Mouse (Mus musculus): ENCODE results near the gene Tmc7.

The Tmc7 gene

DNA sequence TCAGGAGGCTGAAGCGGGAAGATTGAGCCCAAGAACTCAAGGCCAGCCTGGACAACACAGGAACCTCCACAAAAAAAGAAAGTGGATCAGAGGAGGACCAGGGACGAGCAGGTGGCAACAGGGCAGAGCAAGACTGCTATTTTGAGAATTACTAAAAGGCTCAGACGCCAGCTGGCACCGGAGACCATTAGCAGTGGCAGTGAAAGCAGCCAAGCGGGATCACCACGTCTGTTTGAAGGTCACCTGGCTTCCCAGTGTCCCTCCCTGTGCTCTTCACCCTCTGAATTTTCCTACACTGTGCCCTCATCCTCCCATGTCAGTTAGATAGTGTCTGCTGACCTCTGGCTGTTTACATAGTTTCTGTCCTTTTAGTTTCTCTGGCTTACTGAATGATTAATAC, 1.3 kb upstream of the Tmc7 start:
- DNase-seq (ENCODE audit: low spot score in 2 of 2): no peak

DNA sequence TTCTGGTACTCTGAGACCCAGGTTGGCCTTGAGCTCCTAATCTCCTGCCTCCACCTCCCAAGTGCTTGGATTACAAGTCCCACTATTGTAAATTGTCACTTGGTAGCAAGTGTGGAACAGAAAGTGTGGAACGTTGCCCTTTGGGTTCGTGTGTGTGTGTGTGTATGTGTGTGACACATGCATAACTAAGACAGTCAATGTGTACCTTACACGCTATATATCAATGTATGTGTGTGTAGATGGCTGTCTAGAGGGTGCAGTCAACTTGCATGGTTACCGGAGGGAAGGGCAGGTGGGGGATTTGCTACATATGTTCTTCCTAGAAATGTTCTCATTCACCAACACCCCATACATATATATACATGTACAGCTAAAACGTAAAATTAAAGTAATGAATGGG, 390 bp upstream of the Tmc7 start:
- no peak for DNase-seq (ENCODE audit: low spot score in 2 of 2)

DNA sequence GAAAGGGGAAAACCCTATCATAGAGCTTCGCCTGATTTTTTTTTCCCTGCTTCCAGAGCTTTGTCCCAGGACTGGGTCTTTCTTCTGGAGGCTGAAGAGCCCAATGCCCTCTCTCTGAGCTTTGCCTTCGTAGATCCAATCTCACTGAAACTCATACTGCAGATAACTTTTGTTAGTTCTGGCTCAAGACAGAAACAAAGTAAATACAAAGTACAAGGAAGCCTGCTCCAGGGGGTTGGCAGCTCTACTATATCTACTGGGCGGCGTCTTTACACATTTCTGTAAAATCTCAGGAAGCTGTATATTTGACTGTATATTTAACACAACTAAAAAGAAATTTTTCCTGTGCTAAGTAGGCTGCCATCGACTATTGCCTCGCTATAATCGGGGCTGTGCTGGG, 715 bp downstream of the Tmc7 start:
- DNase-seq (ENCODE audit: low spot score in 2 of 2): no peak

DNA sequence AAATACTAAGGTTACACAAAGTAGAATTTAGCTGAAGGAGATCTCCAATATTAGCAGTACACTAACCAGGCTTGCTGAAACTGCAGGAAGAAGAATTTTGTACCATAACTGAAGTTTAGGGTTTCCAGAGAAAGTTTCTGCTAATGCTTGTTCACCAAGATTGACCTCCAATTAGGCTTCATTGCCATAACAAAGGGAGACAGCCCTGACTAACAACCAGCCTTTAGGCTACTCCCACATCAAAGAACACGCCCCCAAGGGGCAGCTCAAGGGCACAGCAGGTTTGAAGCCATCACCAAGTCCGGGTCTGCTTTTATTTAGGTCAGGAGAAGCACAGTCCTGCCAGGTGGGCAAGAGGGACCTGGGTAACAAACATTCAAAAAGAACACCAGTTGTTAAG, 4.6 kb downstream of the Tmc7 start:
- no peak for DNase-seq (ENCODE audit: low spot score in 2 of 2)

DNA sequence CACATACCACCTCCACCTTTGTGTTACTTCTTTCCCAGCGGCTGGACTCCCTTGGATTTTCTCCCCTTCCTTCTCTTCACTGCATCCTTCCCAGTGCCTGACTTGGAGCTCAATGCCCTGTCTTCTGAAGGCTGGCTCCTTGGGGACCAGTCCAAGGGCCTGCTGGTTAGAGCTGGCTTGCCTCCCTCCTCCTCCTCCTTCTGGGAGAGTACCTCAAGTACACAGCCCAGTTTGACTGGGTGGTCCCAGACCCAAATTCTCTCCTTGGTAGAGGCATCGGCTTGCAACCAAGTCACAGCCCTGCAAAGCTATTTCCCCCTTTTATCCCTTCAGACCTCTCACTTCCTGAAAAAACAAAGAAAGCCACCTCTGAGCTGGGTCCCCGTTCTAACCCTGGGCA, 6.3 kb downstream of the Tmc7 start:
- DNase-seq (ENCODE audit: low spot score in 2 of 2): peak; percentile 57 to 60

DNA sequence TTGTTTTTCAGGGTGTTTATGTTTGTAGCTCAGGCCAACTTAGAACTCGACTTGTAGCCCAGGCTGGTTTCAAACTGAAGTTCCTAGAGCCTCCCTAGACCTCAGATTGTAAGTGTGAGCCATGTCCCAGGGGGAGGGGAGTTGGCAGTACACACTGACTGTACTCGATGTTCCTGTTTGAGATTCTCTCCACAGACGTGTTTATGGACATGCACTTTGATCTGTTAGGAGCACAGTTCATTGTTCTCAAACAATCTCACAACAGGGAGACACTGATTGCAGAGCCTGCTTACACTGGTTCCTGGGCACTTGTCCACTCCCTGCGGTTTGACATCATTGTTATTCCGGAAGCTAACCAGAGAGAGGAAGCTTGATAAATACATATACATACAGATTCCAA, 12.5 kb downstream of the Tmc7 start:
- no peak for DNase-seq (ENCODE audit: low spot score in 2 of 2)

DNA sequence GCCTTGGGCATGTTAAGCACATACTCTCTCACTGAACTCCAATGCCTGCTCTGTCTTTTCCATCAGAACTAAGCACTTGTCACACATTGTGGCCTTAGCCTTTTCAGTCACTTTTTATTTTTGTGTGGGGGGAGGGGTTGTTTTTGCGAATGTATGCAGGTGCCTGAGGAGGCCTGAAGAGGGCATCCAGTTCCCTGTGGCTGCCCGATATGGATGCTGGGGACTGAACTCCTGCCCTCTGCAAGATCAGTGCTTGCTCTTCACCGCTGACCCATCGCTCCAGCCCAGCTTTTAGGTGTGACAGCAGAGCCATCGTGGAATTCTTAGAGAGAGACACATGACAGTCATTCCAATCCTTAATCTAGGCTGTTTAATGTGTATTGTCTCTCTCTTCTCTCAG, 13.2 kb downstream of the Tmc7 start:
- DNase-seq (ENCODE audit: low spot score in 2 of 2): no peak

DNA sequence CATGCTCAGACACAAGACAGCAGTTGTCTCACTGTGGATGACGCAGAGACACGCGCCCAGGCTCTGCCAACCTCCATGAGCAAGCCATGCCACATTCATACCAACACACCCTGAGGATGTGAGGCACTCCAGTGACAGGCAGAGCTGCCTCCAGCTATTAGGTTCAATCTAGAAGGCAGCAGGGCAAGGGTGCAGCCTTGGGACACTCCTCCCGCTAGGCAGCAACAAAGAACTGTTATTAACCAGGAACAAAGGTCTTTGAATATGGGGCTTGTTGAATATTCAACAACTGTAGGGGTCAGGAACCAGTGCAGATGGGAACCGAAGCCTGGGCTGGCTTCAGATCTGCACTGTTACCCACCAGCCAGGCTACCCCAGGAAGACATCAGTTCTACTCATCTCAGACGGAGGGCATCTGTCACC, 15.4 kb downstream of the Tmc7 start:
- DNase-seq (ENCODE audit: low spot score in 2 of 2): no peak

DNA sequence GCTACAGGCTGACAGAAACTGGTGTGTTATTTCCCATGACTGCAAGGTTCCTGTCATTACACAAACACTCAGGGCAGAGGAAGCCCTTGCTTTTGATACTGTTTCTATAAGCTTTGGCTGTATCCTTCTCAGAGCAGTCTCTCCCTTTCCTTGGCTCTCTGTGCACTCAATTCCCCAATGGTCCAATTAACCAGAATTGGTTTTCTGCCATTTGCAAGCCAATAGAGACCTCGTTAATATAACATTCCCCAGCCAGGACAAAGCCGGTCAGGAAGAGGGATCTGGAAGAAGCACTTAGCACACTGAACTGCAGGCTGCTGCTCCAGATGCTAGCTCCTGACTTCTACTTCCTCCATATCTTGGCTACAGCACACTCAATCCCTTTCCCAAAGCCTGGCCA, 30.2 kb downstream of the Tmc7 start:
- DNase-seq (ENCODE audit: low spot score in 2 of 2): no peak

DNA sequence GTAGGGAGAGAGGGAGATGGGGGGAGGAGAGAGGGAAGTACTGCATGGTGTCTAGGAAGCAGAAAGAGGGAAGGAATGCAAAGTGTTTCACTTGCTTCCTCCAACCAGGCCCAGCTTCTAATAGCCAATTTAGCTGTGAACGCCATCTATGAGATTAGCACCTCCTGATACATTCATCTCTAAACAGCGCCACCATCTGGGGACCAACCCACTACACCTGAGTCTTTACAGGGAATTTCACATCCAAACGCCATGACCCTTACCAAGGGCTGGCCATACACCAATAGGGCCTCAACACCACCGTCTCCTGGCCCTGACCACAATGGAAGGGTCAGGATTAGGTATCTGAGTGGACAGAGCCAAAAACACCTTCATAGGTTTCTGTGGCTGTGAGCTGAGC, 30.7 kb downstream of the Tmc7 start:
- no peak for DNase-seq (ENCODE audit: low spot score in 2 of 2)

DNA sequence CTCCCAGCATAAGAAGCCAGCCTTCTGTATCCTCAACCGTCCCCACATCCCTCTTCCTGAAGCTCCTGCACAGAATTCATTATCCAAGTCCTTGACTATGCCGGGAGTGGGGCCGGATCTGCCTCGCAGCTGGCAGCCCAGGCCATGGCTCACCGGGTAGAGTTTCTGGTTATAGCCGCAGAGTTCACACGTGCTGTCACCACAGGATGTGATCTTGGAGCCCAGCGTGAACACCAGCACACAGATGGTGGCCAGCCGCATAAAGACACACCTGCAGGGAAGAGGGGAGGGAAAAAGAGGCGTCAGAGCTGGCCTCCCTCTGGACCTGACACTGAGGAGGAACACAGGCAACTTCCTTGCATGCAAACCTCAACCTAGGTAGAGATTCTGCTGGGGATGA, 37.1 kb downstream of the Tmc7 start:
- no peak for DNase-seq (ENCODE audit: low spot score in 2 of 2)

DNA sequence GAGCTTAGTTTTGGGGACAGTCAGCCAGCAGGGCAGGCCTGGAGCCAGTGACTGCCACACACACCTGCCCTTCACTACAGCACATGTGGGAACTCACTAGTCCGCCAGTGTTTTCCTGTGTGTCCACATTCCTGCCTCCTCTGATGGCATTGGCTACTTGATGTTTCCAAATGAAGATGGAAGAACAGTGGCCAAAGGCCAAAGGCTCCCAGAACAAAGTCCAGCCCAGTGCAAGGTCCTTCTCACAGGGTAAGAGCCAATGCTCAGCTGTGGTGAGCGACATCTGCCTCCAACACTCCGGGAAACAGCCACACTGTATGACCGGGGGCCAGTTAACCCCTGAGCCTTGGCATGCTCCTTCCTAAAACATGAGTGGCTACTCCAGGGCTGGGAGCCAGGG, 40.4 kb downstream of the Tmc7 start:
- no peak for DNase-seq (ENCODE audit: low spot score in 2 of 2)

DNA sequence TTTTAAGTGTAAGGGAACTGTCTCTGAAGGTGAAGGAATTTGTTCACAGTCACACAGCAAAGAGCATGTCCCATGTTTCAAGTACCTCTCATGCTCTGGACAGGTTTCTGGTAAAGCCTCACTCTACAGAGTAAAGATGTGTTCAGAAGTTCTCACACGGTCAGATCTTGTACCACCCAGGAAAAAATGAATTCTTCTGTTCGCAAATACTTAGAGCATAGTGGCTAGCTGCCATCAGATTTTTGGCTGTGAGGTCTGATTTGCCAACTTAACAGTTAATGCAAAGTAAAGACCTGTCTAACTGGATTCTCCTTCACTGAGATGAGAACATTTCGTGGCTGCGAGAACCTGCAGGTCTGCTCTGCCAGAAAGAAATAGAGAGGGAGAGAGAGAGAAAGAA, 49.5 kb downstream of the Tmc7 start:
- DNase-seq (ENCODE audit: low spot score in 2 of 2): no peak

DNA sequence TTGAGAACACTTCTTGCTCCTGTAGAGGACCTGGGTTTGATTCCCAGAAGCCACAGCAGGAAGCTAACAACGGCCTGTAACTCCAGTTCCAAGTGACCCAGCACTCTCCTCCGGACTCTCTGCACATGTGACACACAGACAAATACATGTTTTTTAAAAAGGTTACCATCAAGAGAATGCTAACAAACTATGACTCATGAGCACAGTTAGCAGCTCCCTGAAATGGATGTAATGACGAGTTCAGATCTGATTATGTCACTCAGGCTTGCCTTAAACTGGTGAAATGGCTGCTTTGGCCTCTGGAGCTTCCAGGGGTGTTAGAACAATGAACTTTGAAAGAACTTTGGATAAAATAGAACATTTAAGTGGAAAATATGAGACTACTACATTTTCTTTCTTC, 50.2 kb downstream of the Tmc7 start:
- no peak for DNase-seq (ENCODE audit: low spot score in 2 of 2)

DNA sequence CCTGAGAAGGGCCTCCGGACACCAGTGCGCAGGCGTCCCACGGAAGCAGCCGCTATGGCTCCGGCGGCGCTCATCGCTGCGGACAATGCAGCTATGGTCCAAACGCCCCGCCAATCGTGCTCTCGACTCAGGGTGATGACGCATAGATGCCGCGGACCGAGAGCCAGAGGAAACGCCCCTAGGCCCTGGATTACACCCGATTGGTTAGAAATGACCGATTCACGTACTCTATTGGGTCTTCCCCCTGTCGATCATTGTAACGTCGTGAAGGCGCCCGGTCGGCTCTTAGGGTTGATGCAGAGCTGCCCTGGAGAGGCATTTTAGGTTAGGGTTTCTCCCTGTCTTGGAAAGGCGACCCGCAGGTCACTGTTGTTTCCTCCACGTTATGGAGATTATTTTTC, 51.4 kb downstream of the Tmc7 start, which contains the start of gene Coq7:
Gene Coq7 (minus strand): TSS at position 179 of the 401 bp plus-strand sequence.
- peak; percentile 97 for DNase-seq (ENCODE audit: low spot score in 2 of 2)

DNA sequence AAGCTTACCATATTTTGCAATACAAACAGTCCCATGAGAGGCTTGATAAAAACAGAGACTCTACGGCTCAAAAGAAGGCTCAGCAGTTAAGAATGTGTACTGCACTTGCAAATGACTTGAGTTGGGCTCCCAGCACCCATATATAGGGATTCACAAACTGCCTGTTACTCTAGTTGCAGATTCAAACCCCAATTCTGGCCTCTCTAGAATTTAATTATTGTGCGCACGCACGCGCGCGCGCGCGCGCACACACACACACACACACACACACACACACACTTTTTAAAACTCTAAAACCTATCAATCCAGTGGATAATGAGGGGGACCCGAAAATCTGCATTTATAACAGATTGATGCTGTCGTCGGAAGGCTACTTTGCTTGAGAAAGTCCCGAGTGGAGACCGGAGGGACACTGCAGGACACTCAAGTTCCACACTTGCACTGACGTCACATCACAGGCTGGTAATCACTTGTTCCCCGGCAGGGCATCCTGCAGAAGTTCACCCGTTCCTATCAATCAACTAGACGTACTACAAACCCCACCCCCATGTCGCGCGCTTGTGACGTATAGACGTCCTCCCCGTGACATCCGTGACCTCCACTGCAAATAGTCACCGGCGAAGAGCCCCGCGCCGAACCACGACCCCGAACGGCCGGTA, 51.9 kb downstream of the Tmc7 start:
- DNase-seq (ENCODE audit: low spot score in 2 of 2): peak; percentile 98

DNA sequence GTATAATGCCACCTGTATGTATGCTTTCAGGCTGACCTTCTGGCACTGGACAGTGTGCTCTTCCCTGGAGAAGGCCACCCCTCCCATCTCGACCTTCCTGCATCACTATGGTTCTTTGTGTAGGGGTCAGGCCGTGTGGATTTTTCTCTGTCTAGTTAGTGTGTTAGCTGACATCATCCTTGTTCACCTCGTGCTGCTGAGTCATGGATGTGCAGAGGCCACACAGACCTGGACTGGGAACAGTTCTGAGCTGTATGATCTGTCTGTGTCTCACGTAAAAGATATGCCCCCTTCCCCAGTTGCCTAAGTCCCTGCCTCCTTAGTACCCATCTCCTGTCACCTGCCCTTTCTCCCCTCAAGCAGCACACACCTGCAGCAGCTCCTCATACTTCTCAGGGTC, 57.6 kb downstream of the Tmc7 start:
- no peak for DNase-seq (ENCODE audit: low spot score in 2 of 2)

DNA sequence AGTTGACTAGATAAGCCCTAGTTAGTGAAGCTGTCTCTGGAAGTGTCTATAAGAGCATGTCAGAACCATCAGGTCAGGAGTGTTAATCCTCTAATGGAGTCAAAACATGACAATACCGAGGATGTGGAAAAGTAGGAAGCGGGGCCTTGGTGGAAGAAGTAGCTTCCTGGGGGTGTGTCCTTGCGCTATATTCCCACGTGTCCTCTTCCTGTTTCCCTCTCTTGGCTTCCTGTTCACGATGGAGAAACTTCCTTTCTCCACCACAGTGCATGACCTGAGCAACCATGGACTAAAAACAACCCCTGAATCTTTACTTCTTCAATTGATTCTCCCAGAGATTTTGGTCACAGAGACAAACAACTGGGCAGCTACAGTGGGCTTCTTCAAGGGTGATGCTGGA, 62.5 kb downstream of the Tmc7 start:
- DNase-seq (ENCODE audit: low spot score in 2 of 2): no peak

DNA sequence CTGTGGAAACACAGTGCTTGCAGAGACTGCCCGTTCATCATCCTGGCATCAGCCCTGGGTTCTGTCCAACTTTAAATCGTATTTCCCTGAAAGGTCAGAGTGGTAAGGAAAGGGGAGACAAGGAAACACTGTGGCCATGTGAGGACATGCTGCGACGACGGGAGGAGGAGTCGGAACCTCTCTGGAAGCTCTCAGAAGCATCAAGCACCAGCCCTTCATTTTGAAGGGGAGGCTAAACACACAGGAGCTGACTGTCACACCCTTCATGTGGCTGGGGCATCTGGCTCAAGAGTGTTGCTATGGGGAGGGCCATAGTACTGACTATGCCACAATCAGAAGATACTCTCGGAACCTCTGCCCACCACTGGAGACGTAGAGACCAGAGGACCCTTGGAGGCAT, 64.9 kb downstream of the Tmc7 start:
- no peak for DNase-seq (ENCODE audit: low spot score in 2 of 2)

DNA sequence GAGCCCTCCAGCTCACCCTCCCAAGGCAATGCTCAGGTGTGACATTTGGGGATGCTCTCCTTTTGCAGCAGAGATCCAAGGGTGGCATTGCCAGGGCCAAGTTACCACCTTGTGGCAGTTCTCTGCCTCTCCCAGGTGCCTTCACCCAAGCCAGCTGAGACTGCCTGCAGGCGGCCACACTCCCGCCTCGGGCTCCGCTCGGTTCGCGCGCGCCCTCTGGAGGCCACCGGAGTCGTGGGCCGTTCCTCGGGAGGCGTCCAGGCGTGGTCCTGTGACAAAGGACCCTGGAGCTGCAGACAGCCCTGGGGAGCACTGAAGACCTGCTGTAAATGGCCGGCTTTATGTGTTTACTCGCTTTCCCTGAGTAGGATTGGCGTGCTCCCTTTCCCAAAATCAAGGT, 65.8 kb downstream of the Tmc7 start:
- peak; percentile 55 to 81 for DNase-seq (ENCODE audit: low spot score in 2 of 2)

DNA sequence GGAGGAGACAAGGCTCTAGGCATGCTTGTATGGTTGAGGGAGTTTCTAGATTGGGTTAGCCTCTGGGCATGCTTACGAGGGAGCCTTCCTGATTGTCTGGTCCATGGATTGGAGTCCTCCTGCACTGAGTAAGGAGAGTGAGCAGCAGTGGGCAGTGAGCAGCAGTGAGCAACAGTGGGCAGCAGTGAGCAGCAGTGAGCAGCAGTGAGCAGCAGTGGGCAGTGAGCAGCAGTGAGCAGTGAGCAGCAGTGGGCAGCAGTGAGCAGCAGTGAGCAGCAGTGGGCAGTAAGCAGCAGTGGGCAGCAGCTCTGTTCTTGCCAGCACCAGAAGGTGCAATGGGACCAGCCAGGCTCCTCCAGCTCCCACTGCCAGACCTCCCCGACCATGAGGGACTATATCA, 66.7 kb downstream of the Tmc7 start:
- DNase-seq (ENCODE audit: low spot score in 2 of 2): no peak

DNA sequence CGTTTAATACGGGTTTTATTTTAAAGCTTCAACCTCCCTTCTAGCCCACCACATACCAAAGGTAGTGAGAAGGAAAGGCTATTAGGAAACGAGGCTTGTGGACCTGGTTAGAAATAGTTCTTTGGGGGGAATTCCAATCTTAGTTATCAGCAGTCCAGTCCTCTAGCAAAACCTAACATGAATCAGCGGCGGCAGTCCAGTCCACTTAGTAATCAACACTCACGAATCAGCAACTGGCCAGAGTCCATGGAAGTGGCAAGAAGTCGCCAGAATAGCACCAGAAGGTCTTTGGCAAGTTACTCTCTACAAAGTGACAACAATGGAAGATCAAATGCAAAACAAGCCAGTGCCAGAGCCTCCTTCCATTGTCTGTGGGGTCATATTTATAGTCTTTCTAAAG, 76.0 kb downstream of the Tmc7 start:
- DNase-seq (ENCODE audit: low spot score in 2 of 2): no peak

DNA sequence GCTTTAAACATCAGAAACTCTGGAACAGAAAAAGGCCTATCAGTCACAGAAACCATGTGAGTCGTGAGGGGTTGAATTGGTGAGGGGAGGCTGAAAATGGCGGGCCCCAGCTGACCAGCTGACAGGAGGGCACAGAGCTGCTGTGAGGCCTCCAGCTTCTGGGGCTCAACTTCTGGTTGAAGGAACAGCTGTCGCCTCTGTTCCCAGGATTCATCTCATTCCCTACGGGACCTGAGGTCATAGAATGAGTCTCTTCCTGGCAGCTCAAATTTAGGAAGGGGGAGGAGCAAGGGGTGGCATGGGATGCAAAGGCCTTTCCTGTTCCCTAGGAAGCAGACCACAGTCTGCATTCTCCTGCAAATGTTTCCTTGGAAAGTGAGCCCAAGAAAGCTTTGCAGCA, 80.7 kb downstream of the Tmc7 start:
- no peak for DNase-seq (ENCODE audit: low spot score in 2 of 2)

DNA sequence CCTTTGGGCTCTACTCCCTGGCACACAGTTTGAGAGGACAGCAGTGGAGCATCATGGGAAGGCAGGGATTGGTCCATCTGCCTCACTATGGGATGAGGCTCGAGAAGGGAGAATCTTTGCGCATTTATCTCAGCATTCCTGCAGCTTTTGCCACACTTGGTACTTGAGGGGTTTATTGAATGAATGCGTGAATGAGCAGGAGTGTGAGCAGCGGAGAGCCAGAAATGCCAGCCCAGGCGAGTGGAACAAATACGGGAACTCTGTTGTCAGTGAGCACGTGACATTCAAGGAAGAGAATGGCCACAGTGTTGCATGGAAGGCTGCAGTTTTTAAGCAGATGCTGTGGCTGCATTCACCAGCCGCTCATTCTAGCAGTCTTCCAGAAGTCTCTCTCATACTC, 82.2 kb downstream of the Tmc7 start:
- DNase-seq (ENCODE audit: low spot score in 2 of 2): no peak

Measured in right cerebral cortex, postnatal 10 days (tissue).